Mouse (Mus musculus): Measurements from ENCODE around the gene Sp9. TPM values are rescaled to one million over a fixed set of nuclear protein-coding genes. Genes with fewer than 3 reads are reported as not detected.
A peak's percentile ranks its signal among the peaks of the same experiment; 100 is the strongest.

Gene Sp9
- 0.04 TPM in 1 of 2 replicates, not detected in the other for polyA plus RNA-seq (2014; fragmentation: Nextera tagmentation; extraction: Ambion mirVana)

- H3K27me3 ChIP-seq (ENCODE audit: control insufficient read depth, insufficient read depth, low read length), result peaks cover 78% of the 10 kb centered on the region
- H3K4me1 ChIP-seq (ENCODE audit: control insufficient read depth, insufficient read depth, low read length), result peaks cover 26% of the 10 kb centered on the region
- H3K4me3 ChIP-seq (ENCODE audit: low read depth, low read length), result peak within 1 kb of the TSS; percentile 48
- no peaks in the 10 kb centered on the region for H3K36me3 ChIP-seq (ENCODE audit: control insufficient read depth, insufficient read depth, low read length)
- H3K27ac ChIP-seq (ENCODE audit: low read depth, low read length), result no peak within 1 kb of the TSS
- ATAC-seq (replicated peaks; ENCODE audit: insufficient number of reproducible peaks, low FRiP score, low TSS enrichment), result 0 out of 2 replicates have a peak, but pooled peaks have one; percentile 54
- peak within 1 kb of the TSS; percentile 79 for H3K4me2 ChIP-seq
- under 1% methylated on average over 48 of the region's 48 CpGs for WGBS (ENCODE audit: insufficient replicate concordance)
- H3K9ac ChIP-seq (ENCODE audit: low read depth, low read length), result peak within 1 kb of the TSS; percentile 22; the same call in 1 of the 2 replicates
- H3K9me3 ChIP-seq (replicated peaks; ENCODE audit: control insufficient read depth, low read length), result no peaks in the 10 kb centered on the region
Measured at GRCm38 (mm10) chr2:73271459-73272161, at the start of gene Sp9. TSS of gene Sp9 (plus strand) at chr2:73271925.

- H3K27me3 ChIP-seq (ENCODE audit: control insufficient read depth, insufficient read depth, low read length), result no peaks in the 10 kb centered on the region
- 46% methylated on average over 3 of the region's 3 CpGs for WGBS (ENCODE audit: insufficient replicate concordance)
- no peaks in the 10 kb centered on the region for H3K4me1 ChIP-seq (ENCODE audit: control insufficient read depth, insufficient read depth, low read length)
- no peak for ATAC-seq (replicated peaks; ENCODE audit: insufficient number of reproducible peaks, low FRiP score, low TSS enrichment)
- H3K27ac ChIP-seq (ENCODE audit: low read depth, low read length), result no peak overlapping the region
- H3K9me3 ChIP-seq (replicated peaks; ENCODE audit: control insufficient read depth, low read length), result no peaks in the 10 kb centered on the region
- no peaks in the 10 kb centered on the region for H3K36me3 ChIP-seq (ENCODE audit: control insufficient read depth, insufficient read depth, low read length)
- H3K9ac ChIP-seq (ENCODE audit: low read depth, low read length), result no peak overlapping the region
- no peak overlapping the region for H3K4me3 ChIP-seq (ENCODE audit: low read depth, low read length)
- H3K4me2 ChIP-seq, result no peak overlapping the region
Measured at GRCm38 (mm10) chr2:73231081-73231480, 40.6 kb upstream of the Sp9 start.

GRCm38 (mm10) chr2:73241299-73241698 lies 30.4 kb upstream of the Sp9 start:
- no peak overlapping the region for H3K9ac ChIP-seq (ENCODE audit: low read depth, low read length)
- H3K4me2 ChIP-seq, result no peak overlapping the region
- no peaks in the 10 kb centered on the region for H3K4me1 ChIP-seq (ENCODE audit: control insufficient read depth, insufficient read depth, low read length)
- no peaks in the 10 kb centered on the region for H3K9me3 ChIP-seq (replicated peaks; ENCODE audit: control insufficient read depth, low read length)
- no peaks in the 10 kb centered on the region for H3K27me3 ChIP-seq (ENCODE audit: control insufficient read depth, insufficient read depth, low read length)
- no peaks in the 10 kb centered on the region for H3K36me3 ChIP-seq (ENCODE audit: control insufficient read depth, insufficient read depth, low read length)
- no peak overlapping the region for H3K27ac ChIP-seq (ENCODE audit: low read depth, low read length)
- WGBS (ENCODE audit: insufficient replicate concordance), result 60% methylated on average over 4 of the region's 4 CpGs
- no peak for ATAC-seq (replicated peaks; ENCODE audit: insufficient number of reproducible peaks, low FRiP score, low TSS enrichment)
- H3K4me3 ChIP-seq (ENCODE audit: low read depth, low read length), result no peak overlapping the region

- no peaks in the 10 kb centered on the region for H3K4me1 ChIP-seq (ENCODE audit: control insufficient read depth, insufficient read depth, low read length)
- H3K9ac ChIP-seq (ENCODE audit: low read depth, low read length), result no peak overlapping the region
- WGBS (ENCODE audit: insufficient replicate concordance), result 80% methylated on average over 4 of the region's 4 CpGs
- no peak overlapping the region for H3K4me3 ChIP-seq (ENCODE audit: low read depth, low read length)
- H3K36me3 ChIP-seq (ENCODE audit: control insufficient read depth, insufficient read depth, low read length), result no peaks in the 10 kb centered on the region
- no peak overlapping the region for H3K27ac ChIP-seq (ENCODE audit: low read depth, low read length)
- H3K9me3 ChIP-seq (replicated peaks; ENCODE audit: control insufficient read depth, low read length), result no peaks in the 10 kb centered on the region; the same call in 1 of the 2 replicates
- H3K4me2 ChIP-seq, result no peak overlapping the region
- ATAC-seq (replicated peaks; ENCODE audit: insufficient number of reproducible peaks, low FRiP score, low TSS enrichment), result no peak
- H3K27me3 ChIP-seq (ENCODE audit: control insufficient read depth, insufficient read depth, low read length), result no peaks in the 10 kb centered on the region
Measured at GRCm38 (mm10) chr2:73248701-73249100, 23.0 kb upstream of the Sp9 start.

- no peak for ATAC-seq (replicated peaks; ENCODE audit: insufficient number of reproducible peaks, low FRiP score, low TSS enrichment)
- H3K4me1 ChIP-seq (ENCODE audit: control insufficient read depth, insufficient read depth, low read length), result peaks cover 12% of the 10 kb centered on the region; the same call in 1 of the 2 replicates
- H3K27ac ChIP-seq (ENCODE audit: low read depth, low read length), result no peak overlapping the region
- WGBS (ENCODE audit: insufficient replicate concordance), result 6% methylated on average over 16 of the region's 16 CpGs
- peak overlapping the region; percentile 92 for H3K4me2 ChIP-seq
- H3K9me3 ChIP-seq (replicated peaks; ENCODE audit: control insufficient read depth, low read length), result no peaks in the 10 kb centered on the region
- no peaks in the 10 kb centered on the region for H3K36me3 ChIP-seq (ENCODE audit: control insufficient read depth, insufficient read depth, low read length)
- no peak overlapping the region; the same call in 1 of the 2 replicates for H3K9ac ChIP-seq (ENCODE audit: low read depth, low read length)
- peak overlapping the region; percentile 54 for H3K4me3 ChIP-seq (ENCODE audit: low read depth, low read length)
- H3K27me3 ChIP-seq (ENCODE audit: control insufficient read depth, insufficient read depth, low read length), result peaks cover 54% of the 10 kb centered on the region
Measured at GRCm38 (mm10) chr2:73263172-73263765, 8.5 kb upstream of the Sp9 start.

GRCm38 (mm10) chr2:73263794-73264610 lies 7.7 kb upstream of the Sp9 start:
- peak overlapping the region; percentile 54 for H3K4me3 ChIP-seq (ENCODE audit: low read depth, low read length)
- H3K27ac ChIP-seq (ENCODE audit: low read depth, low read length), result no peak overlapping the region
- H3K27me3 ChIP-seq (ENCODE audit: control insufficient read depth, insufficient read depth, low read length), result peaks cover 59% of the 10 kb centered on the region
- peaks cover 12% of the 10 kb centered on the region; the same call in 1 of the 2 replicates for H3K4me1 ChIP-seq (ENCODE audit: control insufficient read depth, insufficient read depth, low read length)
- WGBS (ENCODE audit: insufficient replicate concordance), result under 1% methylated on average over 38 of the region's 38 CpGs
- H3K9ac ChIP-seq (ENCODE audit: low read depth, low read length), result no peak overlapping the region; the same call in 1 of the 2 replicates
- ATAC-seq (replicated peaks; ENCODE audit: insufficient number of reproducible peaks, low FRiP score, low TSS enrichment), result no peak
- no peaks in the 10 kb centered on the region for H3K36me3 ChIP-seq (ENCODE audit: control insufficient read depth, insufficient read depth, low read length)
- peak overlapping the region; percentile 92 for H3K4me2 ChIP-seq
- no peaks in the 10 kb centered on the region for H3K9me3 ChIP-seq (replicated peaks; ENCODE audit: control insufficient read depth, low read length)

- Histone ChIP-seq H3K4me3 (ENCODE audit: low read depth, low read length) (peak overlapping the region; percentile 54), H3K4me2 (peak overlapping the region; percentile 92), H3K9ac (ENCODE audit: low read depth, low read length) (no peak overlapping the region), H3K27ac (ENCODE audit: low read depth, low read length) (no peak overlapping the region), H3K9me3 (replicated peaks; ENCODE audit: control insufficient read depth, low read length) (no peaks in the 10 kb centered on the region), H3K4me1 (ENCODE audit: control insufficient read depth, insufficient read depth, low read length) (peaks cover 12% of the 10 kb centered on the region; the same call in 1 of the 2 replicates), H3K27me3 (ENCODE audit: control insufficient read depth, insufficient read depth, low read length) (peaks cover 63% of the 10 kb centered on the region), H3K36me3 (ENCODE audit: control insufficient read depth, insufficient read depth, low read length) (no peaks in the 10 kb centered on the region)
- WGBS (ENCODE audit: insufficient replicate concordance), result 3% methylated on average over 11 of the region's 11 CpGs
- no peak; the same call in 1 of the 2 replicates for ATAC-seq (replicated peaks; ENCODE audit: insufficient number of reproducible peaks, low FRiP score, low TSS enrichment)
Measured at GRCm38 (mm10) chr2:73264611-73265195, 7.0 kb upstream of the Sp9 start.

- no peaks in the 10 kb centered on the region for H3K9me3 ChIP-seq (replicated peaks; ENCODE audit: control insufficient read depth, low read length)
- peaks cover 76% of the 10 kb centered on the region for H3K27me3 ChIP-seq (ENCODE audit: control insufficient read depth, insufficient read depth, low read length)
- no peak overlapping the region for H3K4me2 ChIP-seq
- no peaks in the 10 kb centered on the region for H3K36me3 ChIP-seq (ENCODE audit: control insufficient read depth, insufficient read depth, low read length)
- H3K4me3 ChIP-seq (ENCODE audit: low read depth, low read length), result no peak overlapping the region
- no peak for ATAC-seq (replicated peaks; ENCODE audit: insufficient number of reproducible peaks, low FRiP score, low TSS enrichment)
- H3K27ac ChIP-seq (ENCODE audit: low read depth, low read length), result no peak overlapping the region
- WGBS (ENCODE audit: insufficient replicate concordance), result 9% methylated on average over 5 of the region's 5 CpGs
- peaks cover 16% of the 10 kb centered on the region; the same call in 1 of the 2 replicates for H3K4me1 ChIP-seq (ENCODE audit: control insufficient read depth, insufficient read depth, low read length)
- no peak overlapping the region for H3K9ac ChIP-seq (ENCODE audit: low read depth, low read length)
Measured at GRCm38 (mm10) chr2:73266011-73266410, 5.7 kb upstream of the Sp9 start.

Data from heart, embryonic 11.5 days (tissue).